Mouse (Mus musculus): ENCODE data around the gene Eme2. TPM values are rescaled to one million over a fixed set of nuclear protein-coding genes. Genes with fewer than 3 reads are reported as not detected.
"Not testable (repeated sequence)": the region's sequence is repeated elsewhere in the genome, so short reads cannot be mapped to it uniquely, and the experiment has no call there.

Gene Eme2
- polyA plus RNA-seq (2016; fragmentation: Nextera tagmentation; extraction: Ambion mirVana) = 30.3 and 30.4 TPM in 2 replicates

DNA sequence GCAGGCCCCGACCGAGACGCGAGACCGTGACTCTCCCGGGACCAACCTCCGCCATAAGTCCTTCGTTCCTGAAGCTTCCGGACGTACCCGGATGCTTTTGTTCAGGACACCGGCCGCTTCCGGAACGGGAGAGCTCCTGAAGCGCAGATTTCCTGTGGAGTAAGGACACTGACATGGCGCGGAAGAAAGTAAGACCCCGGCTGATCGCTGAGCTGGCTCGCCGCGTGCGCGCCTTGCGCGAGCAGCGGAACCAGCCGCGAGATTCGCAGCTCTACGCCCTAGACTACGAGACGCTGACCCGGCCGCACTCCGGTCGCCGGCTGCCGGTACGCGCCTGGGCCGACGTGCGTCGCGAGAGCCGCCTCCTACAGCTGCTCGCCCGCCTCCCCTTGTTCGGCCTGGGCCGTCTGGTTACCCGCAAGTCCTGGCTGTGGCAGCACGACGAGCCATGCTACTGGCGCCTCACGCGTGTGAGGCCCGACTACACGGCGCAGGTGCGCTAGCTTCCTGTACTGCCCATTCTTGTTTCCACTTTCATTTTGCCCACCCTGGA lies at the start of gene Eme2, which contains the start of gene Mrps34:
Gene Eme2, minus strand, starts transcription at position 93 of the 553 bp plus-strand sequence.
Gene Mrps34, plus strand, starts transcription at position 122 of the 553 bp plus-strand sequence.
- no peaks in the 10 kb centered on the region for H3K9me3 ChIP-seq
- peak within 1 kb of the TSS; percentile 83 for H3K4me3 ChIP-seq
- H3K27ac ChIP-seq = peak within 1 kb of the TSS; percentile 91
- H3K4me1 ChIP-seq = peaks cover 49% of the 10 kb centered on the region
- peaks cover 74% of the 10 kb centered on the region for H3K36me3 ChIP-seq (replicated peaks)
- no peaks in the 10 kb centered on the region for H3K27me3 ChIP-seq (ENCODE audit: poor library complexity, severe bottlenecking)
- under 1% methylated on average over 62 of the region's 62 CpGs for WGBS
- DNase-seq (ENCODE audit: extremely low spot score, low spot score) = peak; percentile 90

DNA sequence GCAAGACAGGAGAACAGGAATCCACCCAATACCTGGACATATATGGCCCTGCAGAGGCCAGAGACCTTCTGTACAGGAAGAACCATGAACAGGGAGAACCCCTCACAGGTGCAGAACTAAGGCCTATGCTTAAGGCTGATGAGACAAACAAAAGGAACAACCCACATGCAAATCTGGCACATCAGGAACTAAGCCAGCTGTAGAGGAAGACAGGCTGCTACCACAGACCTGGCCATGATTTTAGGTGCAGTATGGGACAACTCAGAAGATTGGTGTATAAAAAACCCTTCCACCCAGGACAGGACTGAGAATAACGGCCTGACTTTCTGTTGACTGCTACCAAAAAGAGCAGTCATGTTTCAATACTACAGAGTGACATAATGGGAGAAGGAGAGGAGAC lies 48.7 kb upstream of the Eme2 start:
- H3K4me1 ChIP-seq; H3K9me3 ChIP-seq; H3K27ac ChIP-seq; H3K4me3 ChIP-seq; H3K27me3 ChIP-seq (ENCODE audit: poor library complexity, severe bottlenecking); DNase-seq (ENCODE audit: extremely low spot score, low spot score): not testable (repeated sequence)
- WGBS = 78% methylated on average over 1 of the region's 1 CpGs
- peaks cover 84% of the 10 kb centered on the region for H3K36me3 ChIP-seq (replicated peaks)

DNA sequence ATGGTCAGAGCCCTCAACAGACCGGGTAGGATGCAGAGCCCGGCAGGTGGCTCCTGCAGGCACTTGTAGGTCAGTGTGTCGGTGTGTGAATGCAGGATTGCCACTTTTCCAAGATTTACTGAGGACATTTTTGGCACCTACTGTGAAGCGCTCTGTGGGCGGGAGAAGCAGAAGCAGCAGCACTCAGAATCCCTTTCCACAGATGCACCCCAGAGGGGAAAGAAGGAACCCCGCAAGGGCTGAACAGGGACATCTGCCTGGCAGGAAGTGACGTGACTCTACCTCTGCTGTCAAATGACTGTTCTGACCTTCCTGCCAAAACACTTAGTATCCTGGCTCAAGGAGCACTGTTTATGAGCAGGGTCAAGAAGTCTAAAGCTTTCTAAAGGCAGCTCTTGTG lies 48.1 kb upstream of the Eme2 start:
- Histone ChIP-seq H3K4me1 (no peaks in the 10 kb centered on the region), H3K9me3 (no peaks in the 10 kb centered on the region), H3K36me3 (replicated peaks) (peaks cover 78% of the 10 kb centered on the region), H3K27ac (no peak overlapping the region), H3K27me3 (ENCODE audit: poor library complexity, severe bottlenecking) (no peaks in the 10 kb centered on the region), H3K4me3 (no peak overlapping the region)
- 91% methylated on average over 7 of the region's 7 CpGs for WGBS
- DNase-seq (ENCODE audit: extremely low spot score, low spot score) = no peak

DNA sequence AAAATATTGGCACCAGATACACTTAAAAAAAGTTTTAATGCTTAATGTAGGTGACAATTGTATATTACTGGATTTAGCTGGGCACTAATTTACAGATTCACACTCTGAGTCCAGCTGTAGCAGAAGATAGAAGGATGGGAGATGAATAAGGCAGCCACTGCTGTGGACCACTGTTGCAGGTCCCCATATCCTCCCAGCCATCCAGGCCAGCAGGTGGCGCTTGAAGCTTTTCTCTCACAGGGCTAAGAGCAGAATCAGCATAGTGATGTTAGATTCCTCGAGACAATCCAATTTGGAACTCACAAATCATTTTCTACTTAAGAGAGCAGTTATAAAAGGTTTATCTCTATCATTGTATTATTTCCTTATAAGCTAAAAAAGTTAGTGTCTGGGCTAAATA lies 47.6 kb upstream of the Eme2 start:
- H3K4me3 ChIP-seq; DNase-seq (ENCODE audit: extremely low spot score, low spot score); H3K9me3 ChIP-seq; H3K27me3 ChIP-seq (ENCODE audit: poor library complexity, severe bottlenecking); H3K4me1 ChIP-seq; H3K27ac ChIP-seq: not testable (repeated sequence)
- H3K36me3 ChIP-seq (replicated peaks) = peaks cover 72% of the 10 kb centered on the region
- 38% methylated on average over 2 of the region's 2 CpGs for whole genome bisulfite sequencing

DNA sequence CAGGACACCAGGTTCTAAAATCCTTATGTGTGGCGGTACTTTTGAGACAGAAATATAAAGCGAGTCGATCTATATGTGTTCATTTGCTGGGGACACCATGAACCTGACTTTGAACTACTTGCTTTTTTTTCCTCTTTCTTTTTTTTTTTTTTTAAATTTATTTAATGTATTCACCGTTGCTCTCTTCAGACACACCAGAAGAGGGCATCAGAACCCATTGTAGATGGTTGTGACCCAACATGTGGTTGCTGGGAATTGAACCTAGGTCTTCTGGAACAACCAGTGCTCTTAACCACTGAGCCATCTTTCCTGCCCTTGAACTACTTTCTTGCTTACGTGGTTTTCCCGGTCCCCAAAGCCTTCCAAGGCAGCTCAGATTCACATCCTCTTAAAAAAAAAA lies 42.4 kb upstream of the Eme2 start:
- no peak for DNase-seq (ENCODE audit: extremely low spot score, low spot score)
- WGBS = 43% methylated on average over 6 of the region's 6 CpGs

DNA sequence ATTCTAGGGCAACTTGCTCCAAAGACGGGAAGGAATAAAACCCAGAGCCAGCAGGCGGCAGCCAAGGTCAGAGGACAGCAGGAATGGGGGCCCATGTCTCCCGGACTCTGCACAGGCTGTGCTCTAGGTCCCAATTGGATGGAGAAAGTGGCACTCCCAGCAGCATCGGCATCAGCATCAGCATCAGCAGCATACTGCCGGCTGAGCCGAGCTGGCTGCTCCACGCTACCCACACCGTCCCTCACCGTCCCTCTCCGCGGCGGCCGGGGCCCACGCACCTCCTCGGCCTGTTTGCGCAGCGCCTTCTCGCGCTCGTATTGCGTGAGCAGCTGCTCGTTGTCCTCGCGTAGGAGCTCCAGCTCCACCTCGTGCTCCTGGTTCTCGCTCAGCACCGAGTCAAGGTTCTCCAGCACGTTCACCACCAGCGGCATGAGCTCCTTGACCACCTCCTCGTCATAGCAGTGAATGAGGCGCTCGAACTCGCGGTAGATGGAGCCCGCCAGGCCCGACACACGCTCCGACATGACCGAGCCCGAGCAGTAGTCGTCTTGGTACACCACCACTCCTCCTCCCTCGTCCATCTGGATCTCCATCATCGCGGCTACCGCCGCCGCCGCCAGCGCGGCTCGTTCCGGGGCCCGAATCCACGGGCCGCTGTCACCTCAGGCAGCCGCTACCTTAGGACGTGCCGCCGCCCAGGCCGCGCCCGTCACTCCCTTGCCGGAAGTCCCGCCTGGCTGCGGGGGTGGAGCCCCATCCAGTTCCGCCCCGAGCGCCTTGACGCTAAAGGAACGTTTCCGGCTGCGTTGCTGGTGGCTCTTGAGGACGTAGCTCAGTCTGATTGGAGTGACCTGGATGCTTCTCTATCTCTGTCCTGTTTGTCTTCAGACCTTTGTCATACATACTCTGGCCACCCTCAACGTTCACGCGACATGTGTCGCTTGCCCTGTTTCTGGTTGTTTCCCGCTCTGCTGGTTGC lies 41.7 kb upstream of the Eme2 start, which contains the start of gene Mapk8ip3:
Gene Mapk8ip3, minus strand, starts transcription at position 719 of the 979 bp plus-strand sequence.
- Histone ChIP-seq H3K27ac (peak within 1 kb of the TSS; percentile 90), H3K36me3 (replicated peaks) (peaks cover 32% of the 10 kb centered on the region), H3K27me3 (ENCODE audit: poor library complexity, severe bottlenecking) (no peaks in the 10 kb centered on the region), H3K4me3 (peak within 1 kb of the TSS; percentile 96), H3K9me3 (no peaks in the 10 kb centered on the region), H3K4me1 (peaks cover 21% of the 10 kb centered on the region)
- peak; percentile 94 for DNase-seq (ENCODE audit: extremely low spot score, low spot score)
- WGBS = under 1% methylated on average over 78 of the region's 78 CpGs

More for the DNA sequence above, 42.4 kb upstream of the Eme2 start:
- Histone ChIP-seq H3K36me3 (replicated peaks) (peaks cover 34% of the 10 kb centered on the region), H3K27ac (peak overlapping the region; percentile 90), H3K9me3 (no peaks in the 10 kb centered on the region), H3K4me3 (peak overlapping the region; percentile 96), H3K27me3 (ENCODE audit: poor library complexity, severe bottlenecking) (no peaks in the 10 kb centered on the region), H3K4me1 (peaks cover 21% of the 10 kb centered on the region)

DNA sequence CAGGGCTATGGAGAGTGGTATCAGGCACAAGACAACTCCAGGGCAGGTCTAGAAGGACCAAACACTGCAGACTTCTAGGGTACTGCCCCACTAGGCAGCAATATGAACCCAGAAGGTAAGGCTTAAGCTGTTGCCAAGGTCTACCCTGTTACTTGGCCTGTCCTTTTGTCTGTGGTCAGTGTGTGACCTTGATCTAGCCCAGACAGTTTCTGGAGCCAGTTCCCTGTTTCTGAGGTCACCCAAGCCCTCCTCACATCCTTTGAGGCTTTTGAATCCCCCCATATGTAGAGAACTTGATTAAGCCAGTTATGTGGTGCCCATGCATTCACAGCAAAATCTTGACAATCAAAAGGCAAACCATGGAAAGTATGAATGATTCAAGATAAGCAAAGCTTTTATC lies 40.8 kb upstream of the Eme2 start:
- no peak for DNase-seq (ENCODE audit: extremely low spot score, low spot score)
- peak overlapping the region; percentile 96 for H3K4me3 ChIP-seq
- H3K4me1 ChIP-seq = peaks cover 21% of the 10 kb centered on the region
- H3K36me3 ChIP-seq (replicated peaks) = peaks cover 31% of the 10 kb centered on the region
- no peaks in the 10 kb centered on the region for H3K27me3 ChIP-seq (ENCODE audit: poor library complexity, severe bottlenecking)
- no peaks in the 10 kb centered on the region for H3K9me3 ChIP-seq
- H3K27ac ChIP-seq = no peak overlapping the region

DNA sequence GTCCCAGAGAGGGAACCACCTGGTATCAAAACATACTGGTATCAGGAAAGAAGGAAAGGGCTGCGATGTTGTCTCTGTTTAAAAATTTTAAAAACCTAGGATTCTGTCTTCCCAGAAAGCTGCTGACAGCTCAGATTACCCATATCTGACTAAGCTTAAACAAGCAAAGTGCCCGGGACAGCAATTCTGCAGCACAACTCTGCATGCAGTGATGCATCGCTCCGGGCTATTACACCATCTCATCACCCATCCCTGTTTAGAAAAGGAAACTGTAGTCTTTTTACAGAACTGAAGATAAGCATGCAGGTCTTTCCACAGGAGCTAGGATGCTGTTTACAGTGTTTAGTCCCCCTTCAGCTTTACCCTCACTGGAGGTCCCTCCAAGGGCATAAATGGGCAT lies 40.0 kb upstream of the Eme2 start:
- Histone ChIP-seq H3K9me3 (no peaks in the 10 kb centered on the region), H3K4me1 (peaks cover 21% of the 10 kb centered on the region), H3K27me3 (ENCODE audit: poor library complexity, severe bottlenecking) (no peaks in the 10 kb centered on the region), H3K4me3 (peak overlapping the region; percentile 96), H3K36me3 (replicated peaks) (peaks cover 26% of the 10 kb centered on the region), H3K27ac (no peak overlapping the region)
- DNase-seq (ENCODE audit: extremely low spot score, low spot score) = no peak
- 91% methylated on average over 4 of the region's 4 CpGs for WGBS

DNA sequence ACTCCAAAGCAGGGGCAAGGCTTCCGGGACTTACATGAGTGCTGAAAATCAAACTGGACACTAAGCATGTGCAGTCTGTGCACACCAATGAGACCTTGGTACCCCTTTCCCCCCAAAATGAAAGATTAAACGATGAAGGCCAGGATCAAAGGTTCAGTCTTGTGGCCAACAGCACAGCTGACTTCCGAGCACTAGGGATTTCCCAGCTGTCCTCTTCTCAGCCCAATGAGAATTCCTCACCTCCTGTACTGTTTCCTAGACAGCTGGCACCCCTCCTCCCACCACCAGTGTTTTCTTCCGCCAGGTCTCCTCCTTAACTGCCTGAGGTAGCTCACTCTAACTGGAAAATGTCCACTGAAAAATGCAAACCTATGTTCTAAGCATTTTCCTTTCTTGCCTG lies 38.3 kb upstream of the Eme2 start:
- Histone ChIP-seq H3K27me3 (ENCODE audit: poor library complexity, severe bottlenecking) (no peaks in the 10 kb centered on the region), H3K4me3 (no peak overlapping the region), H3K9me3 (no peaks in the 10 kb centered on the region), H3K36me3 (replicated peaks) (peaks cover 38% of the 10 kb centered on the region), H3K27ac (no peak overlapping the region), H3K4me1 (peaks cover 21% of the 10 kb centered on the region)
- WGBS = 89% methylated on average over 4 of the region's 4 CpGs
- no peak for DNase-seq (ENCODE audit: extremely low spot score, low spot score)

DNA sequence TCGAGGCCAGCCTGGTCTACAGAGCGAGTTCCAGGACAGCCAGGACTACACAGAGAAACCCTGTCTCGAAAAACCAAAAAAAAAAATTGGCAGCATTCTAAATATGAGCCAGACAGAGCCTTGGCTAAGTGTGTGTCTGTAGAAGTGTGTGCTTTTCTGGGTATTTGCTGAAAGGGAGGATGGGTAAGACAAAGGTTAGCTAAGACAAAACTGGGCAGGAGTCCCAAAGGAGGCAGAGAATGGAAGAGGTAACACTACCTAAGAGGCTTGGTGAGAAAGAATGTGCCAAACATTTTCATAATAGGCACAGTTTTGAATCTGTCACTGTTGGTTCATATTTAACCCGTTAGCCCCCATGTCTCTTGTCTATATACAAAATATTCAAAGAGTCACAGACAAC lies 37.5 kb upstream of the Eme2 start:
- no peaks in the 10 kb centered on the region for H3K27me3 ChIP-seq (ENCODE audit: poor library complexity, severe bottlenecking)
- peaks cover 44% of the 10 kb centered on the region for H3K36me3 ChIP-seq (replicated peaks)
- 92% methylated on average over 4 of the region's 4 CpGs for WGBS
- no peak overlapping the region for H3K4me3 ChIP-seq
- peaks cover 21% of the 10 kb centered on the region for H3K4me1 ChIP-seq
- no peaks in the 10 kb centered on the region for H3K9me3 ChIP-seq
- no peak for DNase-seq (ENCODE audit: extremely low spot score, low spot score)
- no peak overlapping the region for H3K27ac ChIP-seq

DNA sequence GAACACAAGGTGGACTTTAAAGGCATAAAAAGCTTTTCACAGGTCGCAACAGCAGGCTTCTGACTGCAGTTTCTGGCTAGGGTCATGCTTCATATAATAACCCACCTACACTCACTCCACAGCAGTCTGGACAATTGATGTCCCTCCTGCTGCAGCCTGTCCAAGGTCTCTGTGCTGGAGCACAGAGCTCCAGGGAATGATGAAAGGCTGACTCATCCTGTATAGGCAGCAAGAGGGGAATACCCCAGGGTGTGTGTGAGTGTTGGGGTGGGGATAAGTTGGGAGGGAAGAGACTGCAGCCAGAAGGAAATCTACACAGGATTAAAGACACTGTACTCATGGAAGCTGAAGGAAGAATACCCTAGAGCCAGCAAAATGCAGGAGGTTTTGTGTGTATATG lies 34.6 kb upstream of the Eme2 start:
- WGBS = 88% methylated on average over 1 of the region's 1 CpGs
- DNase-seq (ENCODE audit: extremely low spot score, low spot score) = no peak
- Histone ChIP-seq H3K9me3 (no peaks in the 10 kb centered on the region), H3K4me3 (no peak overlapping the region), H3K36me3 (replicated peaks) (peaks cover 70% of the 10 kb centered on the region), H3K4me1 (peaks cover 2% of the 10 kb centered on the region), H3K27ac (no peak overlapping the region), H3K27me3 (ENCODE audit: poor library complexity, severe bottlenecking) (no peaks in the 10 kb centered on the region)

DNA sequence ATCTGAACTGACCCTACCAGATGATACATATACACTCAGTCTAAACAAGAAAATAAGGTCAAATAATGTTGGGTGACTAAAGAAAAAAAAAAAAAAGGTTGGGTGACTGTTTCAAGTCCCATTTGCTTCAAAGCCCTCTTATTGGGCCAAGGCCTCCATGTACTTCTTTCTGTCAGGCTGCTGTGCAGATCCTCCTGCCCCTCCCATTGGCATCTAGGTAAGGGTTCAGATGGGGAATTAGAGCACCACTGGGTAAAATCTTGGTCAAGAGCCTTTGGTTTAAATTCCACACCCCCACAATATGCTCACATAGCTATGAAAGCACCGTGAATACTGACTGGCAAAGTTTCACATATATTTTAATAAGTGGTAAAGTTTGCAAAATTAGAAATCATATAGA lies 28.4 kb upstream of the Eme2 start:
- no peak overlapping the region for H3K27ac ChIP-seq
- no peak overlapping the region for H3K4me3 ChIP-seq
- no peaks in the 10 kb centered on the region for H3K9me3 ChIP-seq
- WGBS = 89% methylated on average over 1 of the region's 1 CpGs
- peaks cover 99% of the 10 kb centered on the region for H3K36me3 ChIP-seq (replicated peaks)
- no peaks in the 10 kb centered on the region for H3K27me3 ChIP-seq (ENCODE audit: poor library complexity, severe bottlenecking)
- H3K4me1 ChIP-seq = no peaks in the 10 kb centered on the region
- DNase-seq (ENCODE audit: extremely low spot score, low spot score) = no peak

DNA sequence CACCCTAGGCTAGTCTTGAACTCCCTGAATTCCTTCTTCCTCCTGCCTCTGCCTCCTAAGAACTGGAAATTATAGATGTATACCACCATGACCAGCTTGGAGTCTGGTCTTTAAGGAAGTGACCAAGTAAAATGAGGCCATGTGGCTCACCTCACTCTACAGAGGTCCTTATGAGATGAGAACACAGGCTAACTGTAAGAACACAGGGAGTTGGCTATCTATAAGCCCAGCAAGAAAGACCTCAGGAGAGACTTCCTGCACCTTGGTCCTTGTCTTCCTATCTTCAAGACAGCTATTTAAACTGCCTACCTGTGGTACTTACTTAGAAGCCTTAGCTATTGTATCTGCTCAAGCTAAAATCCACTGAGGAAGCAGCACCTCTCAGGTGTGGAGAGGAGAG lies 19.1 kb upstream of the Eme2 start:
- no peaks in the 10 kb centered on the region for H3K4me1 ChIP-seq
- H3K9me3 ChIP-seq = no peaks in the 10 kb centered on the region
- H3K27me3 ChIP-seq (ENCODE audit: poor library complexity, severe bottlenecking) = no peaks in the 10 kb centered on the region
- H3K36me3 ChIP-seq (replicated peaks) = peaks cover 100% of the 10 kb centered on the region
- no peak overlapping the region for H3K27ac ChIP-seq
- DNase-seq (ENCODE audit: extremely low spot score, low spot score) = no peak
- no peak overlapping the region for H3K4me3 ChIP-seq
